In genomic region chr1:151616555-151617205, GRCm38 (mm10) we compare ENCODE assay signal across 12 mouse cellular contexts. TPM values are rescaled to one million over a fixed set of nuclear protein-coding genes. Genes with fewer than 3 reads are reported as not detected.
DNase-seq lines count a peak whose midpoint lies in the region; ATAC-seq lines count a peak whose summit lies in the region.
"Had no signal": no experiment of that assay in that cellular context is flagged by ENCODE, and none has a peak within 500 bp of the region (broad histone marks: within the 10 kb centered on the region; RNA-seq: fewer than 3 reads in every experiment).

No protein-coding gene starts in this region.

- 67% methylated on average over 7 of the region's 7 CpGs for WGBS in liver, embryonic 12.5 days (ENCODE audit: insufficient replicate concordance)
- WGBS in limb, embryonic 10.5 days = 90% methylated on average over 7 of the region's 7 CpGs

- H3K4me2 ChIP-seq in liver, embryonic 12.5 days = 0 out of 2 replicates have a peak overlapping the region, but pooled peaks have one; percentile 16
- H3K4me2 ChIP-seq: embryonic facial prominence, embryonic 13.5 days had no signal

- H3K36me3 ChIP-seq in liver, embryonic 12.5 days = no peaks in the 10 kb centered on the region
- no peaks in the 10 kb centered on the region for H3K36me3 ChIP-seq in limb, embryonic 10.5 days
- H3K36me3 ChIP-seq: embryonic facial prominence, embryonic 13.5 days had no signal

- H3K27me3 ChIP-seq in liver, embryonic 12.5 days (replicated peaks) = no peaks in the 10 kb centered on the region
- H3K27me3 ChIP-seq in limb, embryonic 10.5 days (ENCODE audit: low read depth, poor library complexity, severe bottlenecking) = no peaks in the 10 kb centered on the region
- H3K27me3 ChIP-seq: embryonic facial prominence, embryonic 13.5 days had no signal

- H3K4me1 ChIP-seq in liver, embryonic 12.5 days = peaks cover 33% of the 10 kb centered on the region
- H3K4me1 ChIP-seq in limb, embryonic 10.5 days = no peaks in the 10 kb centered on the region; the same call in 1 of the 2 replicates
- H3K4me1 ChIP-seq: embryonic facial prominence, embryonic 13.5 days had no signal

- H3K9me3 ChIP-seq in liver, embryonic 12.5 days (replicated peaks) = no peaks in the 10 kb centered on the region
- H3K9me3 ChIP-seq in limb, embryonic 10.5 days (replicated peaks) = no peaks in the 10 kb centered on the region
- H3K9me3 ChIP-seq: embryonic facial prominence, embryonic 13.5 days had no signal

- H3K9ac ChIP-seq in liver, embryonic 12.5 days = no peak overlapping the region
- H3K9ac ChIP-seq: embryonic facial prominence, embryonic 13.5 days had no signal

- peak overlapping the region; percentile 65 for H3K27ac ChIP-seq in liver, embryonic 12.5 days
- H3K27ac ChIP-seq in limb, embryonic 10.5 days = no peak overlapping the region
- H3K27ac ChIP-seq: embryonic facial prominence, embryonic 13.5 days had no signal

- no peak overlapping the region for H3K4me3 ChIP-seq in liver, embryonic 12.5 days
- H3K4me3 ChIP-seq in limb, embryonic 10.5 days = no peak overlapping the region
- H3K4me3 ChIP-seq: embryonic facial prominence, embryonic 13.5 days had no signal

- intact Hi-C loops in heart, postnatal 25 days (cut with DNase I) = no loop called here

- peak; percentile 94 for ATAC-seq in liver, embryonic 12.5 days
- no peak for ATAC-seq in activated CD4-positive, CD25-positive, alpha-beta regulatory T cell, adult 4 months
- ATAC-seq: CD4-positive, CD25-positive, alpha-beta regulatory T cell, adult 4 months had no signal

- peak; percentile 78 for DNase-seq in heart, adult 11 months
- DNase-seq in heart, postnatal 25 days (ENCODE audit: low spot score) = no peak
- peak; percentile 70 for DNase-seq in 416B (ENCODE audit: low read depth)
- peak; percentile 63 for DNase-seq in adrenal gland, postnatal 10 days
- no peak for DNase-seq in limb, embryonic 10.5 days (ENCODE audit: low spot score)
- DNase-seq in B cell, adult 2 months = no peak
- DNase-seq: gastrocnemius, postnatal 14 days; lung, postnatal 14 days had no signal

RNA-seq across cellular contexts. Expression of gene Fam129a, which starts 45.7 kb away (rescaled TPM):
- 10 to 100 TPM; 12.9 to 19.3 TPM for total RNA-seq in heart, postnatal 25 days (2021)
- total RNA-seq in adrenal gland, postnatal 10 days (2021) = 10 to 100 TPM; 47.8 to 80.8 TPM
- polyA plus RNA-seq in liver, embryonic 12.5 days (2016; fragmentation: Nextera tagmentation; extraction: Ambion mirVana) = 1.9 and 2.2 TPM in 2 replicates
- polyA plus RNA-seq in limb, embryonic 10.5 days (2016; fragmentation: Nextera tagmentation; extraction: Ambion mirVana) = 0.90 and 1.3 TPM in 2 replicates
- polyA plus RNA-seq in activated CD4-positive, CD25-positive, alpha-beta regulatory T cell, adult 4 months (2017; shearing (Covaris generic)) = 10 to 100 TPM; 47.7 to 72.5 TPM

Comparison
In these comparisons a context has a peak if more than half of its experiments do, and no peak if none do; other contexts are left out.
1. DNase-seq: peak in heart, adult 11 months (single experiment), 416B (single experiment) and adrenal gland, postnatal 10 days (single experiment); none in heart, postnatal 25 days (single experiment), limb, embryonic 10.5 days (single experiment) and B cell, adult 2 months (0 of 2).
2. RNA of gene Fam129a, which starts 45.7 kb away (polyA plus RNA-seq): 47.7 to 72.5 TPM in activated CD4-positive, CD25-positive, alpha-beta regulatory T cell, adult 4 months; 1.9 to 2.2 TPM in liver, embryonic 12.5 days and 0.90 to 1.3 TPM in limb, embryonic 10.5 days; every median in the first group is over 10 times any median in the second.